Mouse (Mus musculus): ENCODE measurements around the gene Gtpbp3.

Gene Gtpbp3

DNA sequence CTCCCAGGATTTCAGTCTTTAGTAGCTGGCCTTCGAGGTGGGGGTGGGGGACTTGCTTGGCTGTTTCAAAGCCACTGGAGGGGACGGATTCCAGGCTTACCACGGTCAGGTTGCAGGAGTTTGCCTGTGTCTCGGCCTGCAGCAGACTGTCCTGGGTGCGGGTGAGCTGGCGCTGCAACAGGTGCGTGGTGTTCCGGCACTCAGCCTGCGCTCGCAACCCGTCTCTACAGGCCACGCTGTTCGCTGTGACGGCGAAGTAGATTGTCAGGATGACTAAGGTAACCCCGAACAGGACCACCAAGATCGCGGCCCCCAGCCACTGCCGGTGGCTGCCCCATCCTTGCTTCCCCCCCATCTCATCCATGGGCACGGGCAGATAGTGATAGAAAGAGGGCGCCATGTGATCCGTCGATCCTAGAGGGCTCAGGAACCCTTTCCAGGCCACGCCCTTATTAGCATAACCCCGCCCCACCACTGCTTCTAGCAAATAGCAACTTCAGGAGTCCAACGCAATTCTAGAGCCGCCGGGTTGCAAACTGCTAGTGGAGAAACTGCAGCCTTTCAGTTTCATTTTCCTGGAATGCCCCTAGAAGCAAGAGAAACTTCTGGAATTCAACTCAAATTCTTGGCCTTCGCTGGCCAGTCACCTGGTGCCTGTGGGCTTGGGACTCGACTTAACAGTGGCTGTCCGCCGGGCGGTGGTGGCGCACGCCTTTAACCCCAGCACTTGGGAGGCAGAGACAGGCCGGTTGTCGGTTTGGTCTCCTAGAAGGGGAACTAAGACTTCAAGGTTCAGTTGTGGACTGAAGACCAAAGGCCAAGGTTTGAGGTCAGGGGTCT is 49.3 kb downstream of the Gtpbp3 start, which contains the start of gene Bst2:
Gene Bst2 (minus strand): TSS at position 429 of the 840 bp plus-strand sequence.
- no peak for DNase-seq

DNA sequence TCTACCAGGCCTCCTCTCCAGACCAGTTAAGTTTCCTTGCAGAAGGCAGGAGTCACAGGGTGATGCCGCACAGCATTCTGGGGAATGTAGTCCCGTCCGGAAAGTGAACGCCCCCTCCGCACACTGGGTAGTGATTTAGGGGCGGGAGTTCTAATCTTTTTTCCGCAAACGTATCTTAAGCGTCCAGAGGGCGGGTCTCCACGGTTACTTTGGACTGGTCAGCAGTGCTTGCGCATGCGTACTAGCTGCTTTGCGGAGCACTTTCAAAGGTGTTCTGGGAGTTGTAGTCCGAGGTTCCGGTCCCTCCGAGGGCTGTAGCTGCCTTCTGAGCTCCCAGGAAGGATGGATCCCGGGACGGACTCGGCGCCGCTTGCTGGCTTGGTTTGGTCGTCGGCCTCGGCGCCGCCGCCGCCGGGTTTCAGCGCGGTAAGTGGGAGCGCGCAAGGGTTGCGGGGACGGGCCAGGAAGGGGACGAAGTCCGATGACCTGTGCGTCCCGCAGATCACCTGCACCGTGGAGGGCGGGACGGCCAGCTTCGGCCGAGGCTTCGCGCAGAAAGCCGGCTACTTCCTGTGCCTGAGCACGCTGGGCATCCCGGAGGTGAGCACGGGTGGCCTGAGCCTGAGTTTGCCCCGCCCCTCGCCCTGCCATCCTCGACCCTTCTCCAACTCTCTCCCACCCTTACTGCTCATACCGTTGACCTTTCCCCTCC is 54.9 kb downstream of the Gtpbp3 start, which contains the start of gene Mvb12a:
Gene Mvb12a (plus strand): TSS at position 291 of the 712 bp plus-strand sequence.
- DNase-seq: peak; percentile 99

DNA sequence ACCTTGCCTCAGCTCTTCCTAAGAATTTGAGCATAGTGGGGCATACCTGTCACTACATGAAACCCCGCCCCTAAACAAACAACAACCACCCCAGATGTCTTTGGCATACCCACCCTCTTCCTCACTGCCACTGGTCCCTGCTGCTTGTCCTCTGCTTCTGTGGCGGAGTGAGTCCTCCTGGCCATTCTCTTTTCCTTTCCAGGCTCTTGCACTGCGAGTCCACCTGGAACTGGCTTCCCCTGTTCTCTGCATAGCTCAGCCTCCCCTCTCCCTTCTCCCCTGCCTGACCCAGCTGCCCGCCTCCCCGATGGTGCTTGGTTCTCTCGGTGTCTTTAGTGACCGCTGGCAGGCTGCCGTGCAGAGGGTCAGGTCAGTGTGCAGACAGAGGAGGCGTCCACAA is 55.9 kb downstream of the Gtpbp3 start:
- no peak for DNase-seq

DNA sequence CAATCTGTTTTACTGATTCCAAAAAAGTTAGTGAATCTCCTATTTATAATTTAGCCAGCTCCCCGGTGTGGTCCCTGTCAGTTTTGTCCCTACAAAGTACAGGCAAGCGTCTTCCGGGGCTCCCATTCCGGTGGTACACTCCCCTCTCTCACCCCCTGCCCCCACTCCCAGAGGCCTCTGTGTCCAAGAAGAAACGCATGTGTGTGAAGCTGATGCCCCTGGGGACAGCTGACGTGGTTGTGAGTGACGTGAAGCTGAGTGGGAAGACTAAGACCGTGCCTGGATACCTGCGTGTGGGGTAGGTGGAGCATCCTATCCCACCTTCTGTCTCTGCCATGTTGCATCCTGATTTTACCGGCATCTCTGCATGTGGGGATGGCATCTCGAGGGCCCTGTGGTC is 57.1 kb downstream of the Gtpbp3 start:
- DNase-seq: no peak

DNA sequence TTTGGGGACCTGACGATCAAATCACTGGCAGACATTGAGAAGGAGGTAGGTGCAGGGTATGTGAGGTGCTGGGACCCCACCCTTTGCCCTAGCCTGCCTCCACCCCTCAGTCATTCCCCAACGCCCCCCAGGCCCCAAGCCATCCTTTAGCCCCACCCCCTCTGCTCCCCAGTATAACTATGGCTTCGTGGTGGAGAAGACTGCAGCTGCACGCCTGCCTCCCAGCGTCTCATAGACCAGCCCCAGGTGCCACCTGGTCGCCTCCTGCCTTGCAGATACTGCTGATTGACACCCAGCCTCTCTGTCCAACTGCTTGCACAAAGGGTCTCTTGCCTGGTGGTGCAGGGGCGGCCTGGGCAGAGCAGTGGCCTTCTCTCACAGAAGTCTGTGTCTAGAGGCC is 59.7 kb downstream of the Gtpbp3 start:
- DNase-seq: no peak
